Mouse (Mus musculus) testis, adult 2 months (tissue): Measurements from ENCODE around the gene Pigl.

Experiments
- CTCF ChIP-seq: fragments of 200-500 bp; IDR thresholded peaks from 2 replicates; pipeline ENCODE4 v1.5.1; 2012; ENCODE audit warnings: low read depth, mild to moderate bottlenecking, inconsistent platforms, low read length, moderate library complexity; ENCODE audit not compliant: control insufficient read depth, insufficient read depth, insufficient replicate concordance
- POLR2A ChIP-seq: fragments of 200-500 bp; IDR thresholded peaks from 2 replicates; pipeline ENCODE4 v1.6.1; 2012; ENCODE audit warnings: low read depth, mild to moderate bottlenecking, inconsistent platforms, low read length, moderate library complexity; ENCODE audit not compliant: control insufficient read depth

DNA sequence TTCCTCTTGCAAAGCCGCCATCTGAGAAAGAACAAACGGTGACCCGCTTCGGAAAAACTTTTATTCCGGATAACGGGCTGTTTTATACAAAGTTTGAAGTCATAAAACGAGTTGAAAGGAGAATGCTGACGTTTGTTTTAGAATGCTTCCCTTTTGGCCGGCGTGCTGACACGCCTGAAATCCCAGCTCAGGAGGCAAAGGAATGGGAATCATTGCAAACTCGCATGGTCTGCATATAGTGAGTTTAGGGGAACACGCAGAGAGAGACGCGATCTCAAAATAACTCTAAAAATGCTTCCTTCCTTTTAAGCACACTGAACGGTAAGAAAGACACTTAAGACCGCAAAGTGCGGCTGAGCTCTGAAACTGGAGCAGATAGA, 379 bp upstream of the Pigl start:
- TF ChIP-seq CTCF (no peak), POLR2A (no peak)
